Mouse (Mus musculus): Measurements from ENCODE around the gene Zfp867. TPM values are rescaled to one million over a fixed set of nuclear protein-coding genes. Genes with fewer than 3 reads are reported as not detected.

The Zfp867 gene
- polyA plus RNA-seq (2016; fragmentation: Nextera tagmentation; extraction: Ambion mirVana) = 8.0 and 9.1 TPM in 2 replicates

DNA sequence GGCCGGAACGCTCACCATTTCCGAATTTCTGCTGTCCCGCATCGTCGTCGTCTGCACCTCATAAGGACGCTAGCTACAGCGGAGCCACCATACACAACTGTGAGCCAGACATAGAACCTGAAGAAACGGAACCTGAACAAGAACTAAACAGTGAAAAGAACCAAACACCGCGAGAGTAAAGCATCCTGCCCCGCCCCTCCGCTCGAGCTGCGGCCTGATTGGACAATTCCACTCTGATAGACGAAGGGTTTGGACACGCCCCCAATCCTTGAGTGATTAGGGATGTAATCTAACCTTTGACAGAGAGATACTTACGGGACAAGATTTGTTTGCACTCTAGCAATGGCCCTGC lies at the start of gene Zfp867:
Gene Zfp867 (minus strand): TSS at position 149 of the 352 bp plus-strand sequence.
- peak within 1 kb of the TSS; percentile 92 for H3K4me3 ChIP-seq
- DNase-seq (ENCODE audit: low spot score) = peak; percentile 91
- H3K27me3 ChIP-seq (ENCODE audit: insufficient read depth, poor library complexity, severe bottlenecking) = 0 out of 2 replicates have a peak, but pooled peaks cover 3% of the 10 kb centered on the region
- WGBS = under 1% methylated on average over 19 of the region's 19 CpGs
- peak within 1 kb of the TSS; percentile 89 for H3K27ac ChIP-seq
- H3K9me3 ChIP-seq = no peaks in the 10 kb centered on the region
- peaks cover 5% of the 10 kb centered on the region; the same call in 1 of the 2 replicates for H3K36me3 ChIP-seq
- peaks cover 11% of the 10 kb centered on the region for H3K4me1 ChIP-seq (replicated peaks)

DNA sequence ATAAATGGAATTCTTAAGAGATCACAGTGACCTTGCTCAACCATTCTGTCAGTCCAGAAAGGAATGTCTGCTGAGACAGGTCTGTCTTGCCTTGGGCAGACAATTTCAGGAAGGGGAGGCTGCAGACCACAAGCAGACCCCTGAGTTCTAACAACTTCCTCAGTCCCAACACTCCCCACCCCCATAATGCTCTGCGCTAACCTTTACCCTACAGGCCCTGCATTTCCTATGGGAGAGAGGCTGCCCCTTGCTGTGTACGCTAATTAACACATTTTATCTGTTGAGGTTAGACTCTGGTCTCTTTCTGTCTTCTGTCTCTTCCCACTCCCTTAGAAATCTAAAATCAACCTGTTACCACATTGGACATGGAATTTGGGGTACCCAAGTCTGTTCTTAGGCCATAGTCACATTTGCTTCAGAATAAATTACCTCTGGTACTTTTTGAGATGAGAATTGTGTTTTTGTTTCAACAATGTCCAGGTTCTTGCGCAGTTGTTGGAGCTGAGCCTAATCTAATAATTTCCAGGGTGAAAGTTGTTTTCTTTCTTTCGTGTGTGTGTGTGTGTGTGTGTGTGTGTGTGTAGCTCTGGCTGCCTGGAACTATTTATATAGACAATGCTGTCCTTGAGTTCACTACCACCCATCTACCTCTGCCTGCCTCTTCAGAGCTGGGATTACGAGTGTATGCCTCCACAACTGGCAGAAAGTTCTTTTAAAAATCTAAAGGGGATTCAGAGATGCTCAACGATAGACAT lies 47.6 kb upstream of the Zfp867 start:
- no peak overlapping the region for H3K4me3 ChIP-seq
- DNase-seq (ENCODE audit: low spot score) = no peak
- no peaks in the 10 kb centered on the region for H3K27me3 ChIP-seq (ENCODE audit: insufficient read depth, poor library complexity, severe bottlenecking)
- 82% methylated on average over 6 of the region's 6 CpGs for WGBS
- no peaks in the 10 kb centered on the region for H3K36me3 ChIP-seq
- H3K4me1 ChIP-seq (replicated peaks) = no peaks in the 10 kb centered on the region
- H3K27ac ChIP-seq = no peak overlapping the region
- no peaks in the 10 kb centered on the region; the same call in 1 of the 2 replicates for H3K9me3 ChIP-seq

DNA sequence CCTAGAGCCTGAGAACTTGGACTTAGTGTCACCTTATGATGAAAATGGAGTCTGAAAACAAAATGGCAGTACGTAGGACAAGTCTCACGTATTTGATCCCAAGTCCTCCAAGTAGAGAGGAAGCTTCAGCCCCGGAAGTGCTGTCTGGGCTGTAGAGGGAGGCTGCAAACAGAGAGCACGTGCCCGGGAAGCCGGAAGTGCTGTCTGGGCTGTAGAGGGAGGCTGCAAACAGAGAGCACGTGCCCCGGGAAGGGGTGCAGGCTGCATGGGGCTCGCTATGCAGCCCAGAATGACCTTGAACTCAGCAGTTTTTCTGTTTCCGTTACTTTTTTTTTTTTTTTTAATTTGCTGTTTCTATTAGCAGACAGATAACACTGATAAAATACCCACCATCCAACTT lies 46.0 kb upstream of the Zfp867 start:
- Histone ChIP-seq H3K36me3 (no peaks in the 10 kb centered on the region), H3K9me3 (no peaks in the 10 kb centered on the region), H3K4me3 (no peak overlapping the region), H3K27me3 (ENCODE audit: insufficient read depth, poor library complexity, severe bottlenecking) (no peaks in the 10 kb centered on the region), H3K27ac (no peak overlapping the region), H3K4me1 (replicated peaks) (no peaks in the 10 kb centered on the region)
- 69% methylated on average over 10 of the region's 10 CpGs for WGBS
- DNase-seq (ENCODE audit: low spot score) = no peak

GRCm38 (mm10) chr11:59517441-59517840 lies 45.2 kb upstream of the Zfp867 start:
- Histone ChIP-seq H3K4me1 (replicated peaks) (no peaks in the 10 kb centered on the region), H3K4me3 (no peak overlapping the region), H3K27ac (no peak overlapping the region), H3K27me3 (ENCODE audit: insufficient read depth, poor library complexity, severe bottlenecking) (no peaks in the 10 kb centered on the region), H3K36me3 (no peaks in the 10 kb centered on the region), H3K9me3 (no peaks in the 10 kb centered on the region)
- DNase-seq (ENCODE audit: low spot score) = no peak
- 87% methylated on average over 1 of the region's 1 CpGs for WGBS

DNA sequence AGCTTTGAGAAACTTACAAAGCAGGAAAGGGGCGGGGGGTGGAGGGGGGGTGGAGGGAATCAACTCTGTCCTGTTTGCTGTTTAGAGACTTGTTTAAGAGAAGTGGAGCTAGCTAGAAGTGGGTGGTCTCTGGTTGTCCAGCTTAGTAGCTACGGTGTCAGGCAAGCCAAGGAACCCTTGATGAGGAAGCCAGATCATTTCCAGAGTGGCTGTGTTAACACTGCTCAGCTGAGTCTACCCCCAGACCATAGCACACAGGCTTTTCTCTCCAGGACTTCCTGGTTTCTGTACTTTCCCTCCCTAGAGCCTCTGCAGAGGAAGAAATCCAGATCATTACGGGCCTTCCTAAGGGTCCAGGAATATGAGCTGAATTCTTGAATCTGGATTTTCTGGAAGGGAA lies 42.5 kb upstream of the Zfp867 start:
- peaks cover 18% of the 10 kb centered on the region for H3K36me3 ChIP-seq
- H3K27ac ChIP-seq = no peak overlapping the region
- no peak for DNase-seq (ENCODE audit: low spot score)
- H3K27me3 ChIP-seq (ENCODE audit: insufficient read depth, poor library complexity, severe bottlenecking) = no peaks in the 10 kb centered on the region
- no peak overlapping the region for H3K4me3 ChIP-seq
- no peaks in the 10 kb centered on the region for H3K9me3 ChIP-seq
- WGBS = 75% methylated on average over 3 of the region's 3 CpGs
- no peaks in the 10 kb centered on the region for H3K4me1 ChIP-seq (replicated peaks)

- DNase-seq (ENCODE audit: low spot score) = no peak
- WGBS = 74% methylated on average over 6 of the region's 6 CpGs
- Histone ChIP-seq H3K4me1 (replicated peaks) (no peaks in the 10 kb centered on the region), H3K36me3 (peaks cover 20% of the 10 kb centered on the region), H3K27me3 (ENCODE audit: insufficient read depth, poor library complexity, severe bottlenecking) (no peaks in the 10 kb centered on the region), H3K27ac (no peak overlapping the region), H3K4me3 (no peak overlapping the region), H3K9me3 (no peaks in the 10 kb centered on the region)
Measured at GRCm38 (mm10) chr11:59514381-59514780, 42.1 kb upstream of the Zfp867 start.

DNA sequence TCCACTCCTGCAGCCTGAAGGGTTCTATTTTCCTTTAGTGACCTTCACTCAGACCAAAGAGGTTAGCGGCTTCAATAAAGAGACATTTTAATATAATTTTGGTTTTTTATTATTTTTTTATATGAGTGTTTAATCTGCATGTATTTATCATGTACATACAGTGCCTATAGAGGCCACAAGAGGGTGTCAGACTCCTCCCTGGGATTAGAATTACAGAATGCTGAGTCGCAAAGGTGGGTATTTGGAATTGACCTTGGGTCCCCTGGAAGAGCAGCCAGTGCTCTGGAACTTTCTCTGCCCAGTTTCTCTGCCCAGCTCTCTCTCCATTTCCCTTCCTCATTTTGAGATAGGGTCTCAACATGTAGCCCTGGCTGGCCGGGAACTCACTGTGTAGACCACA lies 41.3 kb upstream of the Zfp867 start:
- no peak for DNase-seq (ENCODE audit: low spot score)
- H3K4me3 ChIP-seq = no peak overlapping the region
- H3K36me3 ChIP-seq = peaks cover 24% of the 10 kb centered on the region
- H3K4me1 ChIP-seq (replicated peaks) = no peaks in the 10 kb centered on the region
- H3K27me3 ChIP-seq (ENCODE audit: insufficient read depth, poor library complexity, severe bottlenecking) = no peaks in the 10 kb centered on the region
- no peaks in the 10 kb centered on the region for H3K9me3 ChIP-seq
- no peak overlapping the region for H3K27ac ChIP-seq
- 87% methylated on average over 3 of the region's 3 CpGs for WGBS

DNA sequence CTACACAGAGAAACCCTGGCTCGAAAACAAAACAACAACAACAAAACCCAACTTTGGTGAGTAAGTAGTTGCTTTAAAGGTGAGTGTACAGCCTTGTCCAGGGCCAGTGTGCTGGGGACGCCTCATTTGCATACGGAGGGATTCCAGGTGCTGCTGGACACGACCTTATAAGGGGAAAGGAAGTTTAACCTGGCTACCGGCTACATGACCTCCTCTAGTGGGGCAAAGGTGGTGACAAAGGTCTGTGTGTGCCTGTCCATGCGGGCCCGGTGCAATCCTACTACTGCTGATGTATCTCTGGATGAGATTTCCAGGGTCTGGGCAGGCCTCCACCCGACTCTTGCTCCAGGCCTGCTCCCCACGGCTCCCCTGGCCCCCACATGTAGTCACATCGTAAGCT lies 40.5 kb upstream of the Zfp867 start:
- Histone ChIP-seq H3K27me3 (ENCODE audit: insufficient read depth, poor library complexity, severe bottlenecking) (no peaks in the 10 kb centered on the region), H3K4me3 (no peak overlapping the region), H3K36me3 (peaks cover 30% of the 10 kb centered on the region), H3K9me3 (no peaks in the 10 kb centered on the region), H3K4me1 (replicated peaks) (peaks cover 4% of the 10 kb centered on the region), H3K27ac (no peak overlapping the region)
- WGBS = 89% methylated on average over 10 of the region's 10 CpGs
- no peak for DNase-seq (ENCODE audit: low spot score)

DNA sequence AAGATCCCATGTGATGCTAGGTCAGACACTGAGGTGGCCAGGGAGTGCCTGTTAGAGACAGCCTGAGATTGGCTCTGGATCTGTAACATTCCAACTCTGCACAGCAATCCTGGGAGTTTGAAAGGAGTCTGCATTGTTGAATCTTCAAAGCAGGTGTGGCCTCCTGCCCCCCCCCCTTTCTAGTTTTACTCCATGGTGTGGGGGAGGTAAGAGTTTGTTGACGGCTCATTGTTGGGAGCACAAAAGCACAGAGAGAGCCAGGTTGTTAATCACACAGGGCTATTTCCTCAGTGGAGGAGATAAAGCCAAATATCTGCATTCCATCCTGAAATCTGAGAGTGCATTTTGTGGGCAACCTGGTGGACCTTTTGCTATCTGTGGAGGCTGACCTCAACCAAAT lies 39.3 kb upstream of the Zfp867 start:
- H3K27ac ChIP-seq = no peak overlapping the region
- no peak overlapping the region for H3K4me3 ChIP-seq
- H3K36me3 ChIP-seq = peaks cover 31% of the 10 kb centered on the region
- H3K27me3 ChIP-seq (ENCODE audit: insufficient read depth, poor library complexity, severe bottlenecking) = no peaks in the 10 kb centered on the region
- H3K9me3 ChIP-seq = no peaks in the 10 kb centered on the region
- 63% methylated on average over 1 of the region's 1 CpGs for WGBS
- peaks cover 16% of the 10 kb centered on the region for H3K4me1 ChIP-seq (replicated peaks)
- DNase-seq (ENCODE audit: low spot score) = no peak

GRCm38 (mm10) chr11:59506713-59507074 lies 34.4 kb upstream of the Zfp867 start:
- no peaks in the 10 kb centered on the region for H3K9me3 ChIP-seq
- under 1% methylated on average over 14 of the region's 14 CpGs for WGBS

GRCm38 (mm10) chr11:59505839-59506712 lies 33.8 kb upstream of the Zfp867 start:
- peaks cover 28% of the 10 kb centered on the region for H3K4me1 ChIP-seq (replicated peaks)
- peaks cover 58% of the 10 kb centered on the region for H3K36me3 ChIP-seq
- peak overlapping the region; percentile 77 for H3K4me3 ChIP-seq
- H3K9me3 ChIP-seq = no peaks in the 10 kb centered on the region
- H3K27ac ChIP-seq = peak overlapping the region; percentile 93
- WGBS = under 1% methylated on average over 71 of the region's 71 CpGs
- DNase-seq (ENCODE audit: low spot score) = peak; percentile 91
- no peaks in the 10 kb centered on the region for H3K27me3 ChIP-seq (ENCODE audit: insufficient read depth, poor library complexity, severe bottlenecking)

More at GRCm38 (mm10) chr11:59506713-59507074, 34.4 kb upstream of the Zfp867 start:
- peaks cover 58% of the 10 kb centered on the region for H3K36me3 ChIP-seq
- no peaks in the 10 kb centered on the region for H3K27me3 ChIP-seq (ENCODE audit: insufficient read depth, poor library complexity, severe bottlenecking)
- no peak for DNase-seq (ENCODE audit: low spot score)
- peak overlapping the region; percentile 93 for H3K27ac ChIP-seq
- peak overlapping the region; percentile 77 for H3K4me3 ChIP-seq
- H3K4me1 ChIP-seq (replicated peaks) = peaks cover 28% of the 10 kb centered on the region

DNA sequence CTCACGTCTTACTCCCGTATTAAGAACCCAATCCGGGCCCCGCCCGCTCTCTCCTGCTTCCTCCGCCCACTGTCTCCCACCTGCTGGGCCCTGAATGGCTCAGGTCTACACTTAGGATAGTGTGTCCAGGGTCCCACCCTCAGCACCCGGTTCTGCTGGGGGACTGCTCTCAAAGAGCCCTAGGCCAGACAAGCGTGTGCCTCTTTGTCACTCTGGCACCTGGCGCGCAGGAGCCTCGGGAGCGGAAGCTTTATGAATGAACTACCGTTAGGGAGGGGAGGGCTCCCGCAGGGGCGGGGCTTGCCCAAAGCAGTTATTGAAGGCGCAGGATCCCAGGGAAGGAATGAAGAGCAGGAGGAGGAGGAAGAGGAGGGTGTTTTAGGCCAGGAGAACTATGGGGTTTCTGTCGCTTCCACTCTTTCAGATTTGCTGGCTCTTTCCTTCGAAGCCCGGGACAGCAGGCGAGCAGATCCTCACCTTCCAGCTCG lies 33.1 kb upstream of the Zfp867 start:
- WGBS = under 1% methylated on average over 21 of the region's 21 CpGs

More for the DNA sequence above, 33.1 kb upstream of the Zfp867 start:
- Histone ChIP-seq H3K4me3 (peak overlapping the region; percentile 77), H3K9me3 (no peaks in the 10 kb centered on the region), H3K27ac (peak overlapping the region; percentile 93), H3K36me3 (peaks cover 58% of the 10 kb centered on the region), H3K27me3 (ENCODE audit: insufficient read depth, poor library complexity, severe bottlenecking) (no peaks in the 10 kb centered on the region), H3K4me1 (replicated peaks) (peaks cover 28% of the 10 kb centered on the region)
- peak; percentile 69 for DNase-seq (ENCODE audit: low spot score)

All from hindbrain, embryonic 10.5 days (tissue).